In the genomic region with DNA sequence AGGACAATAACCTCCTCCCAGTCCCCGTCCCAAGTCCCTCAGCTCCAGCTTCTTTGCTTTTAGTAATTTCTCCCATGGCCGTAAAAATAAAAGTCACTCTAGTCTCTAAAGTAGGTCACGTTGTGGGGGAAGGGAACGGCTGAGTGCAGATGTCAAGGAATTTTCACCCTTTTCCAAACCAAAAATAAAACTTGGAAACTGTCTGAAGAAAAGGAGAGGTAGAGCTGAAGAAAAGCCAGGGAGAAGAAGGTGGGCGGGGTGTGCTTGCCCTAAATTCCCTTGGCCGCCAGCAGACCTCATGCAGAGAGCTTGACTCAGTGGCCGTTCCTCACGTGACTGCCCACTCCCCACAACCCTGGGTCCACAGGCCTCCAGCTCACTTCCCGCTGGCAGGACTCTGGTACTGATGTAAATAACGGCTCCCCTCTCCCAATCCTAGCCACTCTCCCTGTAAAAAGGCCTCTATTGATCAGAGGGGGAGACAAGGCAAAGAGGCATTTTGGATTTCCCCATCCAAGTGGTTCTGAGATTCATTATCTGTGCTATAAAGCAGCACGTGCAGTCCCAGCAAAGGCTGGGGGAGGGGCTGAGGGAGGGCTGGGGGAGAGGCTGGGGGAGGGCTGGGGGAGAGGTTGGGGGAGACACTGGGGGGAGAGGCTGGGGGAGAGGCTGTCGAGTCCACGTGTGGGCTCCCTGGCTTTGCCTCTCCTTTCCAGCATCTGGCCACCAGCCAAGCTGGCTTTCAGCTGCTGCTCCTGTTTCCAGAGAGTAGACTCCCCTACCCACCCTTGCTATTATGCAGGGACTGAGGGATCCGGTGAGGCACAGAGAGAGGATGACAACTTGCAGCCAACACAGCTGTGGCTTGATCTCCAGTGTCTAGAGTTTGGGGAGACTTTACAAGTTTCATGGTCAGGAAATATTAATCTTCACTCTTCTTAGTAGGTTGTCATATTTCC, we compare ENCODE assay signal across 8 mouse cellular contexts. TPM values are rescaled to one million over a fixed set of nuclear protein-coding genes. Genes with fewer than 3 reads are reported as not detected.
DNase-seq lines count a peak whose midpoint lies in the region; ATAC-seq lines count a peak whose summit lies in the region.

No protein-coding gene starts in this region.

- intact Hi-C loops in gastrocnemius, postnatal 14 days (cut with DNase I; ENCODE audit: low total_unique reads) = loop anchor here (10.0 kb wide), 1 partner anchor 53 kb away; a partner anchor contains a TSS

- no peak for ATAC-seq in frontal cortex, adult (ENCODE audit: low TSS enrichment)
- no peak for ATAC-seq in erythroblast, adult 5-6 weeks (replicated peaks; ENCODE audit: low FRiP score, poor library complexity, severe bottlenecking)

- peak; percentile 57 to 72 for DNase-seq in frontal cortex, postnatal 10 days (ENCODE audit: low spot score in 2 of 2)
- peak; percentile 72 for DNase-seq in adrenal gland, postnatal 14 days
- DNase-seq in gastrocnemius, postnatal 14 days = peak; percentile 78
- DNase-seq in kidney, adult 18-20 months = peak; percentile 45
- peak; percentile 53 for DNase-seq in lung, postnatal 14 days
- peak; percentile 77 for DNase-seq in right cerebral cortex, postnatal 14 days

RNA-seq across cellular contexts. Expression of a gene that starts 7.3 kb away (rescaled TPM):
- 11.1 and 12.9 TPM in 2 replicates for total RNA-seq in adrenal gland, postnatal 14 days (2021)
- total RNA-seq in gastrocnemius, postnatal 14 days (2021) = 1 to 10 TPM; 4.6 to 6.4 TPM
- total RNA-seq in erythroblast, adult 5-6 weeks (2015; ENCODE audit: low replicate concordance) = 7.5 and 9.0 TPM in 2 replicates
- total RNA-seq in erythroblast, adult 5-6 weeks (2017; ENCODE audit: low replicate concordance) = 7.6 and 9.8 TPM in 2 replicates

RNA-seq across cellular contexts. Expression of a gene that starts 54.5 kb away (rescaled TPM):
- 13.8 and 17.2 TPM in 2 replicates for total RNA-seq in adrenal gland, postnatal 14 days (2021)
- 1 to 10 TPM; 5.7 TPM for total RNA-seq in gastrocnemius, postnatal 14 days (2021)
- 1.3 and 2.3 TPM in 2 replicates for total RNA-seq in erythroblast, adult 5-6 weeks (2015; ENCODE audit: low replicate concordance)
- 0.34 and 1.4 TPM in 2 replicates for total RNA-seq in erythroblast, adult 5-6 weeks (2017; ENCODE audit: low replicate concordance)
